Mouse (Mus musculus): ENCODE data around the gene Golt1a.

- no peak for TF ChIP-seq POLR2A (IDR thresholded peaks at IDR 0.05; ENCODE audit: borderline replicate concordance, extremely low read depth, low read depth, low read length)
- TF ChIP-seq CTCF (IDR thresholded peaks at IDR 0.05; ENCODE audit: insufficient read depth, low read length): no peak
Observed at GRCm38 (mm10) chr1:133264367-133264766, 45.2 kb upstream of the Golt1a start.
